Mouse (Mus musculus) bone marrow, adult 2 months (tissue): ENCODE data around the gene Robo2.

Experiments used
- CTCF ChIP-seq: fragments of 200-500 bp; IDR thresholded peaks from 2 replicates; pipeline ENCODE4 v1.5.1; 2011; ENCODE audit warnings: low read length, control low read depth; ENCODE audit not compliant: control insufficient read depth, insufficient read depth
- POLR2A ChIP-seq: fragments of 200-500 bp; IDR thresholded peaks from 2 replicates; pipeline ENCODE4 v1.6.1; 2011; ENCODE audit warnings: low read depth, mild to moderate bottlenecking, control low read depth, low read length, borderline replicate concordance; ENCODE audit not compliant: control insufficient read depth

GRCm38 (mm10) chr16:74307543-74307887 is 104.1 kb downstream of the Robo2 start:
- TF ChIP-seq CTCF: no peak
- no peak for TF ChIP-seq POLR2A
